Mouse (Mus musculus) heart, adult 2 months (tissue): ENCODE measurements around the gene Cd3eap. TPM values are rescaled to one million over a fixed set of nuclear protein-coding genes. Genes with fewer than 3 reads are reported as not detected.
A peak's percentile ranks its signal among the peaks of the same experiment; 100 is the strongest.

Source experiments
- DNase-seq, 2 experiments: peaks; one replicate each; pipeline ENCODE4 v3.0.0; 2021
- H3K27ac ChIP-seq: fragments of 200-600 bp; 2 replicates; pipeline ENCODE4 v1.8.1; 2022
- H3K27me3 ChIP-seq: fragments of 200-500 bp; 2 replicates; pipeline ENCODE4 v1.6.1; 2012; ENCODE audit warnings: mild to moderate bottlenecking, low read length, inconsistent platforms, mixed read lengths; ENCODE audit not compliant: control insufficient read depth, insufficient read depth
- H3K36me3 ChIP-seq: fragments of 200-500 bp; 2 replicates; pipeline ENCODE4 v1.6.1; 2012; ENCODE audit warnings: low read length, inconsistent platforms; ENCODE audit not compliant: control insufficient read depth, insufficient read depth
- H3K4me1 ChIP-seq: fragments of 200-500 bp; 2 replicates; pipeline ENCODE4 v1.6.1; 2011; ENCODE audit warnings: low read length; ENCODE audit not compliant: control insufficient read depth, insufficient read depth
- H3K4me3 ChIP-seq: fragments of 200-600 bp; 2 replicates; pipeline ENCODE4 v1.8.1; 2022
- H3K79me2 ChIP-seq: fragments of 200-500 bp; replicated peaks from 2 replicates; pipeline ENCODE4 v1.6.1; 2012; ENCODE audit warnings: mild to moderate bottlenecking, inconsistent platforms, low read length, moderate library complexity, mixed read lengths; ENCODE audit not compliant: control insufficient read depth, insufficient read depth
- H3K9ac ChIP-seq: fragments of 200-500 bp; 2 replicates; pipeline ENCODE4 v1.6.1; 2012; ENCODE audit warnings: low read depth, mild to moderate bottlenecking, control low read depth, inconsistent platforms, low read length, mixed read lengths
- CTCF ChIP-seq: fragments of 200-600 bp; IDR thresholded peaks from 2 replicates; pipeline ENCODE4 v1.8.1; 2022; ENCODE audit warnings: antibody characterized with exemption, mild to moderate bottlenecking, moderate library complexity
- EP300 ChIP-seq: fragments of 200-500 bp; IDR thresholded peaks from 2 replicates; pipeline ENCODE4 v1.6.1; 2011; ENCODE audit warnings: low read depth, low read length, control low read depth; ENCODE audit not compliant: insufficient read depth
- POLR2A ChIP-seq: fragments of 200-500 bp; IDR thresholded peaks from 2 replicates; pipeline ENCODE4 v1.6.1; 2011; ENCODE audit warnings: mild to moderate bottlenecking, low read depth, low read length, control low read depth; ENCODE audit not compliant: insufficient read depth
- WGBS: fragments of 180-500 bp; shearing (Covaris S2); methylation state at CpG from one replicate; pipeline ENCODE4 v1.1.7; 2018; 5-methylcytosine and 5-hydroxymethylcytosine counted together
- intact Hi-C: fragments of 180-260 bp; cut with DNase I; formaldehyde crosslinking; loops from one replicate; pipeline ENCODE4 v1.15.1; 2025
- polyA plus RNA-seq: library from polyadenylated mRNA; depleted of rRNA; stranded (reverse); fragments of >200 nt; gene quantifications from 2 replicates; pipeline ENCODE4 v1.2.3, GENCODE M21; 2012
- total RNA-seq, 2 experiments: library from RNA; stranded (reverse); gene quantifications; 2 replicates each; pipeline ENCODE4 v1.2.3; 2021

Cd3eap gene
- total and polyA plus RNA-seq, 3 experiments: 4.7 to 9.7 (median 9.3) TPM

DNA sequence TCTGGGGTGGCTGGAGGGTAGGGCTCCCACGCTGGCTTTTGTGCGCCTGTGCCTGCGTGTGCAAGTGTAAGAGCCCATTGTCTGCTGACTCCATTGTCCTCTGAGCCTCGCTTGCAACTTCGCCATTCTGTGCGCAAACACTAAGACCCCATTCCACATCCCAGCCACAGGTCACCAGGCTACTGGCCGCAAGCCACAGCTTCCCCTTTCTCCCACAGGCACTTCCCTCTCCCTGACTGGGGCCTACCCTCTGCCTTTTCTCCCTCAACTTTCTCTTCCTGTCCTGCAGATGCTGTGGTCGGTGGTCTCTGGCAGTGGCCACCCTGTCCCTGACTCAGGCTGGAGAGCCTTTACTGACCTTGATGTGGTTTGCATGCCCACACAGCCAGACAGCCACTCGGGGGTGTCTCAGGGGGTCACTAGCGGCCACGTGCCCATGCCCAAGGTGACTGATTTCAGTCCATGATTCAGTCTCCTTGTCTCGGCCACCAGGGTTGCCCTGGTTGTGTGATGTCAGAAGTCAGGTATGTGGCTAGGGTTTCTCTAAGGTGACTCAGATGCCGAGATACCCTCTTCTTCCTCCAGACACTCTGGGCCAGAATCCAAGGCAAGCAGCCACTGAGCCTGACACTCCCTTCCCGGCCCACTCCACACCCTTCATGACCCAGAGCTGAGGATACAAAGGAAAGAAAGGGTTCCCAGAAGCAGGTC is 42.7 kb downstream of the Cd3eap start:
- 41% methylated on average over 14 of the region's 14 CpGs for WGBS
- DNase-seq: peak; percentile 57 to 68
- Histone ChIP-seq H3K4me1 (peaks cover 12% of the 10 kb centered on the region), H3K9ac (no peak overlapping the region), H3K27ac (peak overlapping the region; percentile 60), H3K79me2 (no peaks in the 10 kb centered on the region), H3K27me3 (no peaks in the 10 kb centered on the region), H3K4me3 (no peak overlapping the region), H3K36me3 (no peaks in the 10 kb centered on the region)
- intact Hi-C loops: no loop called here
- 0 out of 2 replicates have a peak, but pooled peaks have one; percentile 38 for TF ChIP-seq EP300
- TF ChIP-seq POLR2A: no peak
- no peak for TF ChIP-seq CTCF

DNA sequence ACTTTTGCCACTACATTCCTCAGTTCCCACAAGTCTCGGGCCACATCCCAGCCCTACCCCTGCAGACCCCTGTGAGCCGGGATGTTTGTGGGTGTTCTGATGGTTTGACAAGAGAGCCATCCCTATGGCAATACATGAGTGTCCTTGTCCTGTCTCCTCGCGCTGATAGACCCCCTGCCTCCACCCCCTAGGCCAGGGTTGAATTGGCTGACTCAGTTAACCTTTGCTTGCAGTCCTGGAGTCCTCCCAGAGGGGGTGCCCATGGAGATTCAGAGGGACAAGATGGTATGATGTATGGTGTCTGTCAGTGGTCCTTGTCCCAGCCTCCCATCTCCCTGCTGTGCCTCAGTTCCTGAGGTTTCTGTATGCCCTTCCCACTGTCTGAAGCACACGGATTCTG is 45.2 kb downstream of the Cd3eap start:
- no peaks in the 10 kb centered on the region for H3K27me3 ChIP-seq
- no peaks in the 10 kb centered on the region for H3K36me3 ChIP-seq
- 50% methylated on average over 5 of the region's 5 CpGs for WGBS
- peaks cover 8% of the 10 kb centered on the region for H3K4me1 ChIP-seq
- TF ChIP-seq CTCF: no peak
- TF ChIP-seq EP300: no peak
- TF ChIP-seq POLR2A: no peak
- no peaks in the 10 kb centered on the region for H3K79me2 ChIP-seq
- no peak overlapping the region for H3K4me3 ChIP-seq
- H3K9ac ChIP-seq: no peak overlapping the region
- no peak for DNase-seq
- intact Hi-C loops: loop anchor here (2.0 kb wide), 1 partner anchor 17 kb away; no protein-coding TSS in a partner anchor
- H3K27ac ChIP-seq: no peak overlapping the region

DNA sequence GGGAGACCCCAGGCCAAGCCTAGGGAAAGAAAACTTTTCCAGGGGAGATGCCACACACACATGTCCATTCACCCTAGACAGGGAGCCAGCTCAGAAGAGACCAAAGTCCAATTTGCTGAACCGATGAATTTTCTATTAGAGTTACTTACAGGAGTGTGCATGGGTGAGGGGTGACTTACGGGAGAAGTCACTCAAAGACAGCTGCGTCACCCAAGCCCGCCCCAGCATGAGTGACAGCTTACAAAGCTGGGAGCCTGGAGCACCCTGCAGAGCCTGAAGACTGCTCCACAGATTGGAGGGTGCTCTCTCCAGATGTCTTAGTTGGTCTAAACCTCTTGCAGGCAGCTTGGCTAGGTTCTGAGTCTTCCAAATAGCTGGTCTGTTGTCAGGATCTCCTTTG is 47.3 kb downstream of the Cd3eap start:
- H3K27ac ChIP-seq: no peak overlapping the region
- 44% methylated on average over 4 of the region's 4 CpGs for WGBS
- no peak for TF ChIP-seq CTCF
- TF ChIP-seq POLR2A: no peak
- no peak for TF ChIP-seq EP300
- H3K4me3 ChIP-seq: no peak overlapping the region
- H3K4me1 ChIP-seq: peaks cover 7% of the 10 kb centered on the region
- intact Hi-C loops: no loop called here
- H3K79me2 ChIP-seq: no peaks in the 10 kb centered on the region
- H3K9ac ChIP-seq: no peak overlapping the region
- DNase-seq: no peak
- H3K27me3 ChIP-seq: no peaks in the 10 kb centered on the region
- no peaks in the 10 kb centered on the region for H3K36me3 ChIP-seq

DNA sequence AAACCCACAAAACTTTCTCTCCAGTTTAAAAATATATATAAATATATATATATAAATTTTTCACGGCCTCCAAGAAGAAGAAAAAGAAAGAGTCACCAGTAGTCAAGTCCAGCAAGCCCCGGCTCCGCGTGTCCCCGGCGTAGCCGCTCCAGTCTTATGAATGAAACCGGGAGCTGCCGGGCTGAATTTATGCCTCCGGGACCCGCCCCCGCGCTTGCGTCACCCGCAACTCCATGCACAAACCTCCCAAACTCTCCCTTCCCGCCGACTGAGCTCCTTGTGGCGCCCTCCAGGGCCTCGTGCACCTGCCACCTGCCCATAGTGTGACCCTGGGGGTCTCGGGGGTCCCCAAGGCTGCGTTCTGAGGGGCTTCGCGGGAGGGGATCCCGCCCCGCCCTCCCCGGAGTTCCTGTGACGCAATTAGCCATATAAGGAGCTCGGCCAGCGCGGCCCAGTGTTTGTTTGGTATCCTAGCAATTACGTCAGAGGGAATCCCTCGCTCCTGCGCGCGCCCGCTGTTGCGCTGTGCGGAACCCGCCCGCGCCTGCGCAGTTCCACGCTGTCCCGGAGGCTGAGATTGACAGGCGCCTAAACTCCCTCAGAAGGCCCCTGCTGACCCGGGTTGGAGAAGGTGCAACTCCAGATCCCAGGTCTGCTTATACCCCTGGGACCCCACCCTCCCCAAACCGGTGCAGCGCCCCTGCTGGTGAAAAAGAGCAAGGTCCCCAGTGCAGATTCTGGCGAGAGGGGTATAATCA is 49.2 kb downstream of the Cd3eap start, which contains the start of gene Fosb:
TSS of gene Fosb (minus strand) at position 168 of the 758 bp plus-strand sequence.
- TF ChIP-seq CTCF (peak; percentile 65), POLR2A (peak; percentile 61; the same call in 1 of the 2 replicates), EP300 (0 out of 2 replicates have a peak, but pooled peaks have one; percentile 16)
- peak within 1 kb of the TSS; percentile 51 for H3K9ac ChIP-seq
- H3K4me3 ChIP-seq: peak within 1 kb of the TSS; percentile 84
- DNase-seq: peak; percentile 94 to 96
- H3K27ac ChIP-seq: peak within 1 kb of the TSS; percentile 95
- H3K79me2 ChIP-seq: no peaks in the 10 kb centered on the region
- WGBS: under 1% methylated on average over 49 of the region's 49 CpGs
- no peaks in the 10 kb centered on the region for H3K27me3 ChIP-seq
- intact Hi-C loops: no loop called here
- H3K36me3 ChIP-seq: no peaks in the 10 kb centered on the region
- H3K4me1 ChIP-seq: 0 out of 2 replicates have a peak, but pooled peaks cover 1% of the 10 kb centered on the region

DNA sequence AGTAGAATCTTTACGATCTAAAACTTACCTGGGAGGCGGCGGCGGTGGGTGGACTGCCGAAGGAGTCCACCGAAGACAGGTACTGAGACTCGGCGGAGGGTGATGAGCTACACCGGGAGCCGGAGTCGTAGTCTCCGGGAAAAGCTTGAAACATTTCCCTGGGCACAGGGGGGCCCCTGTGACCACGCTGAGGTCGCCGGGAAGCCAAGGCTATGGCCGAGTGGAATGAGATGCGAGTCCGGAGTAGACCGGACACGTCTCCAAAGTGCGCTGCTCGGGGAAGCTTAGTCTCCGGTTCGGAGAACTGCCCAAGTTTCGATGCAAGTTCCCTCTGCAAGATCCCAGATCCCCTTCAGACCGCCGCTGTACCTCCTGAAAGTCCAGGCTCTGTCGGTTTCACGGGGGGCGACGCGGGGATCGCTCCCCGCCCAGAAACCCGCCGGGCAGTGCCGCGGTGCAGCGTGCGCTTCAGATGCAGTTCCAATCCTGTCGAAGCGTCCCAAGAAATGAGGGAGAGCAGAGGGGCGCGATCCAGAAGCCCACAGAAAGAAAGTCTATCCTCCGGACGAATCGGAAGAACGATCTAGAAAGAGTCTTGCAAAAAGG is 49.9 kb downstream of the Cd3eap start:
- intact Hi-C loops: no loop called here

More for the DNA sequence above, 49.9 kb downstream of the Cd3eap start:
- Histone ChIP-seq H3K27me3 (no peaks in the 10 kb centered on the region), H3K79me2 (no peaks in the 10 kb centered on the region), H3K27ac (peak overlapping the region; percentile 86), H3K9ac (peak overlapping the region; percentile 43), H3K4me3 (peak overlapping the region; percentile 84), H3K36me3 (no peaks in the 10 kb centered on the region), H3K4me1 (0 out of 2 replicates have a peak, but pooled peaks cover 1% of the 10 kb centered on the region)
- peak in 1 of 2 experiments; percentile 24 for DNase-seq
- WGBS: under 1% methylated on average over 48 of the region's 48 CpGs
- TF ChIP-seq POLR2A: no peak
- TF ChIP-seq EP300: no peak
